Mouse (Mus musculus) forebrain, postnatal 0 days (tissue): ENCODE data around the gene Cep55. TPM values are rescaled to one million over a fixed set of nuclear protein-coding genes. Genes with fewer than 3 reads are reported as not detected.

Source experiments
- ATAC-seq: fragments of 200-750 bp; cut with Nextera tagmentation; 2 replicates; pipeline ENCODE4 v1.8.0; 2017; ENCODE audit warnings: mild to moderate bottlenecking, moderate library complexity
- DNase-seq: peaks from one replicate; pipeline ENCODE4 v3.0.0-alpha.2; 2015
- H3K27ac ChIP-seq: fragments of 300-500 bp; sonication (generic); 2 replicates; pipeline ENCODE4 v1.5.1; 2014; ENCODE audit warnings: low read depth, mild to moderate bottlenecking, antibody characterized with exemption, low read length, moderate library complexity, mixed read lengths
- H3K27me3 ChIP-seq: fragments of 300-500 bp; sonication (generic); 2 replicates; pipeline ENCODE4 v1.6.1; 2014; ENCODE audit warnings: mild to moderate bottlenecking, low read length, mixed read lengths; ENCODE audit not compliant: insufficient read depth
- H3K36me3 ChIP-seq: fragments of 300-500 bp; sonication (generic); 2 replicates; pipeline ENCODE4 v1.6.1; 2014; ENCODE audit warnings: mild to moderate bottlenecking, moderate library complexity; ENCODE audit not compliant: insufficient read depth
- H3K4me1 ChIP-seq: fragments of 300-500 bp; sonication (generic); 2 replicates; pipeline ENCODE4 v1.6.1; 2014; ENCODE audit warnings: antibody characterized with exemption; ENCODE audit not compliant: insufficient read depth
- H3K4me2 ChIP-seq: fragments of 300-500 bp; sonication (generic); 2 replicates; pipeline ENCODE4 v1.6.1; 2014; ENCODE audit warnings: low read depth, mild to moderate bottlenecking, moderate library complexity
- H3K4me3 ChIP-seq: fragments of 300-500 bp; sonication (generic); 2 replicates; pipeline ENCODE4 v1.5.1; 2014; ENCODE audit warnings: low read depth, low read length, mixed read lengths
- H3K9ac ChIP-seq: fragments of 300-500 bp; sonication (generic); 2 replicates; pipeline ENCODE4 v1.6.1; 2014; ENCODE audit warnings: mild to moderate bottlenecking
- H3K9me3 ChIP-seq: fragments of 300-500 bp; sonication (generic); 2 replicates; pipeline ENCODE4 v1.6.1; 2016; ENCODE audit warnings: low read length
- CTCF ChIP-seq: sonication (generic); IDR thresholded peaks from 2 replicates; pipeline ENCODE4 v1.5.1; 2016; ENCODE audit warnings: antibody characterized with exemption, control low read depth, low read depth
- WGBS: fragments of 180-500 bp; shearing (Covaris S2); extraction: QIAGEN DNeasy Blood & Tissue Kit; methylation state at CpG from one replicate; pipeline ENCODE4 v1.1.7; 2014; 5-methylcytosine and 5-hydroxymethylcytosine counted together
- polyA plus RNA-seq: library from polyadenylated mRNA; unstranded; fragments of >200 nt; fragmentation: Nextera tagmentation; extraction: Ambion mirVana; gene quantifications from 2 replicates; pipeline ENCODE4 v1.2.1, GENCODE M21; 2015
- total RNA-seq: library from RNA; depleted of rRNA; stranded (reverse); fragments of >200 nt; gene quantifications from 2 replicates; pipeline ENCODE4 v1.2.3, GENCODE M21; 2014

Gene Cep55
- total and polyA plus RNA-seq, 2 experiments from 2014 or later, result 2.3 to 3.9 TPM

- Histone ChIP-seq H3K4me3 (peak within 1 kb of the TSS; percentile 36), H3K27ac (no peak within 1 kb of the TSS), H3K9me3 (no peaks in the 10 kb centered on the region), H3K36me3 (no peaks in the 10 kb centered on the region), H3K4me2 (peak within 1 kb of the TSS; percentile 55), H3K4me1 (no peaks in the 10 kb centered on the region), H3K9ac (0 out of 2 replicates have a peak within 1 kb of the TSS, but pooled peaks have one; percentile 25), H3K27me3 (peaks cover 38% of the 10 kb centered on the region)
- TF ChIP-seq CTCF, result no peak
- peak; percentile 58 for ATAC-seq
- under 1% methylated on average over 74 of the region's 77 CpGs for WGBS
- DNase-seq, result peak; percentile 22
Observed at GRCm38 (mm10) chr19:38096858-38097758, 42.3 kb downstream of the Cep55 start, which contains the start of gene Ffar4. Gene Ffar4, plus strand, starts transcription at chr19:38097071.

GRCm38 (mm10) chr19:38107871-38108270 is 53.1 kb downstream of the Cep55 start:
- no peaks in the 10 kb centered on the region for H3K4me1 ChIP-seq
- WGBS, result 92% methylated on average over 4 of the region's 4 CpGs
- H3K4me2 ChIP-seq, result no peak overlapping the region
- DNase-seq (no peak), ATAC-seq (no peak)
- no peak overlapping the region for H3K9ac ChIP-seq
- no peak for TF ChIP-seq CTCF
- no peaks in the 10 kb centered on the region for H3K27me3 ChIP-seq
- no peak overlapping the region for H3K27ac ChIP-seq
- H3K36me3 ChIP-seq, result no peaks in the 10 kb centered on the region
- H3K9me3 ChIP-seq, result no peaks in the 10 kb centered on the region
- H3K4me3 ChIP-seq, result no peak overlapping the region

- no peak for TF ChIP-seq CTCF
- 94% methylated on average over 15 of the region's 15 CpGs for WGBS
- no peak overlapping the region for H3K4me2 ChIP-seq
- ATAC-seq (no peak), DNase-seq (no peak)
- no peaks in the 10 kb centered on the region for H3K9me3 ChIP-seq
- H3K9ac ChIP-seq, result no peak overlapping the region
- no peaks in the 10 kb centered on the region for H3K27me3 ChIP-seq
- no peak overlapping the region for H3K4me3 ChIP-seq
- H3K27ac ChIP-seq, result no peak overlapping the region
- no peaks in the 10 kb centered on the region for H3K4me1 ChIP-seq
- H3K36me3 ChIP-seq, result no peaks in the 10 kb centered on the region
Observed at GRCm38 (mm10) chr19:38109506-38110242, 54.9 kb downstream of the Cep55 start.

GRCm38 (mm10) chr19:38111056-38111455 is 56.2 kb downstream of the Cep55 start:
- Histone ChIP-seq H3K27ac (no peak overlapping the region), H3K9me3 (no peaks in the 10 kb centered on the region), H3K9ac (no peak overlapping the region), H3K4me3 (no peak overlapping the region), H3K4me2 (no peak overlapping the region), H3K4me1 (no peaks in the 10 kb centered on the region), H3K36me3 (no peaks in the 10 kb centered on the region), H3K27me3 (no peaks in the 10 kb centered on the region)
- WGBS, result 88% methylated on average over 8 of the region's 8 CpGs
- no peak for DNase-seq
- ATAC-seq, result no peak
- TF ChIP-seq CTCF, result no peak

- Histone ChIP-seq H3K27me3 (no peaks in the 10 kb centered on the region), H3K9me3 (no peaks in the 10 kb centered on the region), H3K9ac (no peak overlapping the region), H3K36me3 (no peaks in the 10 kb centered on the region), H3K4me3 (no peak overlapping the region), H3K4me1 (no peaks in the 10 kb centered on the region), H3K4me2 (no peak overlapping the region), H3K27ac (no peak overlapping the region)
- no peak for TF ChIP-seq CTCF
- no peak for DNase-seq
- 62% methylated on average over 4 of the region's 4 CpGs for WGBS
- no peak for ATAC-seq
Observed at GRCm38 (mm10) chr19:38112575-38112974, 57.8 kb downstream of the Cep55 start.

GRCm38 (mm10) chr19:38114834-38115491 is 60.2 kb downstream of the Cep55 start:
- DNase-seq, result no peak
- ATAC-seq, result no peak
- 93% methylated on average over 7 of the region's 7 CpGs for WGBS
- H3K27me3 ChIP-seq, result no peaks in the 10 kb centered on the region
- no peaks in the 10 kb centered on the region for H3K36me3 ChIP-seq
- no peak overlapping the region for H3K9ac ChIP-seq
- no peaks in the 10 kb centered on the region for H3K9me3 ChIP-seq
- H3K4me3 ChIP-seq, result no peak overlapping the region
- TF ChIP-seq CTCF, result no peak
- H3K4me1 ChIP-seq, result no peaks in the 10 kb centered on the region
- no peak overlapping the region for H3K4me2 ChIP-seq
- H3K27ac ChIP-seq, result no peak overlapping the region
